Mouse (Mus musculus): ENCODE measurements around the gene Gm11985.

Gm11985 gene

DNA sequence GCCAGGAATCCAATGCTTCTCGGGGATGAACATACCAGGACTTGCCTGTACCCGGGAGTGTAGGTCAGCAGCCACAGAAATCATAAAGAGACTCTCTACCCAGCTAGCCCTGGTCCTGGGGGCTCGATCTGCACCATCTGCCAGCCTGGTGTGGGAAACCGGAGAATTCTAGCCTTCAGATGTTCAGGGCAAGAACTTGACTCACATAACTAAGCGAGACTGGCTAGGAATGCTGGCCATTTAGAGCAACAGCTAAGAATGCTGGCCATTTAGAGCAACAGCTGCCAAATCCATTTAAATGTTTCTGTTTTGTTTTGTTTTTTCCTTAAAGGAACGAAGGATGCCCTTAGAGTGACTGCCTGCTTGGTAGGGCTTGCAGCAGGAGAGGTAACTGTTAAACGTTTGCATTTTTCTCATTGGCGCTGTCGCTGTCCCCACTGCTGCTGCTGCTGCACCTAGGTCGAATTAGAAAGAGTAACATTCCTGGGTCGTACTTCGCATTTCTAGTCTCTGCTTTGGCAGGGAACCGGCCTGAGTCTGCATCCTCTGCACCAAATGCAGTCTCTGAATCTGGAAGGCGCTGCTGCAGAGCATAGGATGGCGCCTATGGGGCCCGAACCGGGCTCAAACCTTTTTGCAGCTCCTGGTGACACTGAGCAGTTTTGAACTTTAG lies 23.9 kb upstream of the Gm11985 start:
- TF ChIP-seq GATA4 (IDR thresholded peaks at IDR 0.05; ENCODE audit: insufficient replicate concordance, low read length): no peak

- TF ChIP-seq GATA4 (IDR thresholded peaks at IDR 0.05; ENCODE audit: insufficient replicate concordance, low read length): no peak
These were observed 22.8 kb upstream of the Gm11985 start for GRCm38 (mm10) chr11:7211211-7211610.

- TF ChIP-seq GATA4 (IDR thresholded peaks at IDR 0.05; ENCODE audit: insufficient replicate concordance, low read length): no peak
These were observed 22.0 kb upstream of the Gm11985 start for GRCm38 (mm10) chr11:7210343-7210742.

DNA sequence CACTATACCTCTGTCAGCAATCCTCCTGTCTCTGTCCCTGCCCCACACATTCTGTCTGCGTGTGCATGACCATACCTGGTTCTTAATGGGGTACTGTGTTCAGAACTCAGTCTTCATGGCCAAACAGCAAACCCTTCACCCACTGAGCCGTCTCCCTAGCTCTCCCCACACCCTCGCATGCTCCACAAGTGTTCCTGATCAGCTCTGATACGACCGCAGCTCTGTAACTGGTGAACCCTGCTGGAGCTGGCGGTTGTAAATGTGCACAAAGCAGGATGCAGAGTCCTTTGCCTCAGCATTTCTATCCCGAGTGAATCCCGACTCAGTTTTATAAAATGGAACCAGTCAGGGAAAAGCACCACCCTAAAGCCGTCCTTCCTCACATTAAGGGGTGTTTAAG lies 15.5 kb upstream of the Gm11985 start:
- TF ChIP-seq GATA4 (IDR thresholded peaks at IDR 0.05; ENCODE audit: insufficient replicate concordance, low read length): no peak

DNA sequence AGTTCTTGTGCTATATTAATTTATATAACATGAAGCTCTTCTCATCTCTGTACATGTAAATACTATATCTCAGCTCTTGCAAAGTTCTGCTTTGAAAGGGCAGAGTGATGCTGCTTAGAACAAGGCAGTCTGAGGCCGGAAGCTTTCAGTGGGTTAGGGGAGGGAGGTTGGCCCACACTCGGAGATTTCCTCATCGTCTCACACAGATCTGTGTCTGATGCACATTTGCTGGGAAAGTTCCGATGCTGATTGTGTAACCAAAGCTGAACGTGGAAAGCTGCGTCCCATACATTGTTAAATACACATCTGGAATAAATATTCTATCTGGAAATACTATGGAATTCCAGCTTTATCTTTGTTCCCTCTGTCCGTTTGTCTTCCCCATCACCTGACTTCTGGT lies 13.8 kb upstream of the Gm11985 start:
- no peak for TF ChIP-seq GATA4 (IDR thresholded peaks at IDR 0.05; ENCODE audit: insufficient replicate concordance, low read length)

GRCm38 (mm10) chr11:7200393-7200783 lies 12.0 kb upstream of the Gm11985 start:
- no peak for TF ChIP-seq GATA4 (IDR thresholded peaks at IDR 0.05; ENCODE audit: insufficient replicate concordance, low read length)

DNA sequence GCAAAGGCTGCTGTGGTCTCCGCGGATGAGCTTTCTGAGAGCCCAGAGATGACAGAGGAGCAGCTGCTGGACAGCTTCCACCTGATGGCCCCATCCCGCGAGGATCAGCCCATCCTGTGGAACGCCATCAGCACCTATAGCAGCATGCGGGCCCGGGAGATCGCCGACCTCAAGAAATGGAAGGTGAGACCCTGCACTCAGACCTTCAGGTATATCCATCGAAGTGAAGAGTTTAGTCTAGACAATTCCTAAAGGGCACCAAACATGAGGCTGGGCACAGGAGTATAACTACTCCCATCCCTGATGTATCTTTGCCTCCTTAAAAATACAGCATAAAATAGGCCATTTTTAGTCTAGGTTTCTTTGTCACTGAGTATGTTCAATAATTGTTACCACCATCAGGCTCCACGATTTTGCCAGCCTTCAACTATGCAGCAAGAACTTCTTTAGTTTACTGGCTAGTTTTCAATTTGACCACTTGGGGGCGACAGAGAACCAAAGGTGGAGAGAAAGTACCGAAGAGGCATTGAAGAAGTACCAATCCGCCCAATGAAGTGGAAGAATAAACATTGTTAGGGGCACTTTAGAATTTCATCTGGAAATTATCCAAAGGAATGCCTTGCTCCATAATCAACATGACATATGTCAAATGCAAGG lies 11.5 kb upstream of the Gm11985 start:
- TF ChIP-seq GATA4 (IDR thresholded peaks at IDR 0.05; ENCODE audit: insufficient replicate concordance, low read length): no peak

DNA sequence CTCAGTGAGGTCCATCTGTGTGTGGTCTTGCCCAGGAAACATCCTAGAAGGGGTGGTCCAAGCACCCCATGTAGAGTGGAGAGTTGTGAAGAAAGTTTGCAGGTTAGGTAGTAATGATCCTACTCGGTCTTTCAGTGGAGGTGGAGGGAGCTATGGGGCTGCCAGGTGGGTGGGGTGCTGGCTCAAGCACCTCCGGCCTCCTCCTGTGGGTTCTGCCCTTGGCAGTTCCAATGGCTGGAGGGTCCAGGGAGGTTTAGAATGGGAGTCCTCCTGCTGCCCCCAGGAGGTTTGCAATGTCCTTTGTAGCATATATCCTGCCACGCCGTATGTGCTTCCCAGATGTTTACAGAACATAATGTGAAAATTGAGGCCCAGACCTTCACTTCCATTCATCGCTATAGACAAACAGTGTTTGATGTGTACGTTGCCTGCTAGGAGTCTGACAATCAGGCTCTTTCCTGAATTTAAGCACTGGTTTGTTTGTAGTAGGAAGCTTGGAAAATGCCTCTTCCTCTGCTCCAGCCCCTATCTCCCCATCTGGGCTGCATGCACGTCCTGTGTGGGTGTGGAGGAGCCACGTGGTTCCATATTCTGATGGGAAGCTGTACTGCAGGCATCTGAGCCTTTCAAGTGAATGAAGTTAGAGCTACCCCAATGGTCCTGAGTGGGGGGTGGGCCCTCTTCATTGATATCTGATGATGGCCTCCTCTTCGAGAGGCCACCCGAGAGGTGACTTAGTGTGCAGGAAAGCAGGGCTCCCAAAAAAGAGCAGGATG lies 10.3 kb upstream of the Gm11985 start:
- no peak for TF ChIP-seq GATA4 (IDR thresholded peaks at IDR 0.05; ENCODE audit: insufficient replicate concordance, low read length)

- no peak for TF ChIP-seq GATA4 (IDR thresholded peaks at IDR 0.05; ENCODE audit: insufficient replicate concordance, low read length)
These were observed 9.6 kb upstream of the Gm11985 start for GRCm38 (mm10) chr11:7198006-7198405.

DNA sequence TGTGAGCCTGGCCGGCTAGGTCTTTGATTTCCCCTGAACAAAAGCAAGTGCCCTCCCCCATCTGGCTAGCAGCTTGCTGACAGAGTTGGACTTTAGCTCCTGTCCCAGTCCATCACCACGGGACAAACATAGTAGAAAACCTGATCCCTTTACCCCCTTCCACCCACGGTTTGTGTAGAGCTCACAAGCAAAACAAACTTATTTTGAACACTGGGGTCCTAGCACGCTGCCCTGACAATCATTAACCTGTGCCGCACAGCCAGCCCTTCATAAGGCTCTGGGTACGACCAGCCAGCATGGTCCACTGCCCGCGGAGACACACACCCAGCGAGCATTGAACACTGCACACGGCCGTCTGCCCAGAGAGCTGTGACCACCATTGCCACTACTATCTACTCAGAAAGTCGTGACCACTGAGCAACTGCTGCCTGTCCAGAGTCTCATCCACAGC lies 9.1 kb upstream of the Gm11985 start, which contains the start of gene Igfbp1:
Gene Igfbp1, plus strand, starts transcription at position 292 of the 451 bp plus-strand sequence.
- TF ChIP-seq GATA4 (IDR thresholded peaks at IDR 0.05; ENCODE audit: insufficient replicate concordance, low read length): no peak

DNA sequence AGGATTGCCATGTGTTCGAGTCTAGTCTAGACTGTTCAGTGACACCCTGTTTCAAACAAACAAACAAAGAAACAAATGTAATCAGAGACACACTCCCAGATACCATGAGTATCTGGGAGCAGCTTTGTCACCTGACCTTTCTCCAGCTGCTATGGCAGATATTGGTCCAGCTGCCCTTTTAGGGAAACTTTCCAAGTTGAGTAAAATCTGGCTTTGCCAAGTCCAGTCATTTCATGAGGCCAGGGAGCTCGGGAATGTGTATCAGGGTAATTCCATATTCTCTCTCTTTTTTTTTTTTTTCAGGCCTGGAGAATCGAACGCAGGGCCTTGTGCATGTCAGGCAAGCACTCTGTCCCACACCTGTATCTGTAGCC lies 6.9 kb upstream of the Gm11985 start:
- TF ChIP-seq GATA4 (IDR thresholded peaks at IDR 0.05; ENCODE audit: insufficient replicate concordance, low read length): no peak

- no peak; the same call in 1 of the 2 replicates for TF ChIP-seq GATA4 (IDR thresholded peaks at IDR 0.05; ENCODE audit: insufficient replicate concordance, low read length)
These were observed 6.3 kb upstream of the Gm11985 start for GRCm38 (mm10) chr11:7194432-7195311.

DNA sequence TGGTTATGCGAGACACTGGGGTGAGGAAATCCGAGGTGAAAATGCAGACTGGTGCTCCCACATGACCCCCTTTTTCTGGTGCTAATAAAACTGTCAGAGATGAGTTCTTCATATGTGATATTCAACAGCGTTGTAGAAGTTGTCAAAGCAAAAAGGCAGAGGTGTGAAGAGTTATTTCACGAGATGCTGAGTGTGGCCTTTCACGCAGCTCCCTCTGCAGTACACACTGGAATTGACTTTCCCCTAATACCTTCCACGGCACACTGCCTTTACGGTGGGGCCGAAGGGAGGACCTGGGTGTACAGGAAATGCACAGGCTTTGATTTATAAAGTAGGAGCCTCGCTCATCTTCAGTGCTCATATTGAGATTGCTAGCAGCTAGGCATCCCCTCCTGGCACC lies 4.8 kb upstream of the Gm11985 start:
- TF ChIP-seq GATA4 (IDR thresholded peaks at IDR 0.05; ENCODE audit: insufficient replicate concordance, low read length): no peak

DNA sequence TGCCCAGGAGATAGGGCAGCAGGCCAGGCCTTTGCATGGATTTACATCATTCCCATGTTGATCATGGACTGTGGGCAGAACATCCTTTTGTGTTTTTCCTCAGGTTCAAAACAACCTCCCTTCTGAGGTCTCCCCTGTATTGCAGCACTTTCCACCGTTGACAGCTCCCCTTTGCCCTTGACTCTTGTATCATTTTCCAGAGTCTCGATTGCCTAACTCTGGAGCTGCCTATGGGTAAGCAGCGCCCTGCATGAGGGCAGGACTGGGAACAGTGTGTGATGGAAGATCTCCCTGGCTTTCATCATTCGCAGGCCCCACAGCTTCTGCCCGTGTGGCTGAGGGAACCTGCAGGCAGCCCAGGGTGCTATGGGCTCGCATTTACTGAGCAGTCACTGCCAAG lies 4.3 kb upstream of the Gm11985 start:
- TF ChIP-seq GATA4 (IDR thresholded peaks at IDR 0.05; ENCODE audit: insufficient replicate concordance, low read length): no peak

DNA sequence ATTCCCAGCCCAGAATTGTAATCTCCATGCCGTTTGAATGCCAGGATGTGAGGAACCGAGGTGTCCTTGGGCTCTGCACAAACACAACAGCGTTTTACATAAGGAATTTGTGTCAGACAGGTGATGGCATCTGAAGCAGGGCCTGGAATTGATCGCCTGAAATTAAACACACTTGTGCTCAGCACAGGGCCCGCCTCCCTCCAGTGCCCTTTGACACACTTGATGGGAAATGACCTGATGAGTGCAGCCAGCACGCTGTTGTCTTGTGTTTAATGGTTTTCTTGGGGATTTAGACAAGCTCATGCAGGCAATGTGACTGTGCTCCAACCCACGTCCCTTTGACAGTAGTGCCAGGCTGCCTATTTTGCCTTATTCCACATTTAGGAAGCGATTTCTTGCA lies 897 bp downstream of the Gm11985 start:
- no peak for TF ChIP-seq GATA4 (IDR thresholded peaks at IDR 0.05; ENCODE audit: insufficient replicate concordance, low read length)
